Mouse (Mus musculus): ENCODE measurements at regions not wholly inside any gene's neighbourhood (a gene's known extent, or its start where the extent isn't known, plus 50 kb on each side); places are given as distances from the start of the nearest gene placed in this dataset.

- TF ChIP-seq CTCF (conservative IDR thresholded peaks at IDR 0.05; ENCODE audit: low read length) (no peak), NANOG (IDR thresholded peaks at IDR 0.05; ENCODE audit: borderline replicate concordance, low read length) (no peak), POU5F1 (IDR thresholded peaks at IDR 0.05; ENCODE audit: borderline replicate concordance, low read length) (no peak)
Measured at GRCm38 (mm10) chr7:37841549-37841948, 68.1 kb upstream of the Zfp536 start.

All from E14TG2a.4 (cell line).